Mouse (Mus musculus) CD4-positive, CD25-positive, alpha-beta regulatory T cell, adult 2 months (primary cell): ENCODE data around the gene Fam71e1.

ENCODE experiments used
- DNase-seq: peaks from one replicate; pipeline ENCODE4 v3.0.0-alpha.2; 2012; ENCODE audit warnings: low read depth, low spot score

The Fam71e1 gene

GRCm38 (mm10) chr7:44470696-44471612 is 25.4 kb upstream of the Fam71e1 start:
- DNase-seq: no peak

- DNase-seq: no peak
Observed at GRCm38 (mm10) chr7:44471880-44472557, 24.4 kb upstream of the Fam71e1 start.

- no peak for DNase-seq
Observed at GRCm38 (mm10) chr7:44472558-44472885, 23.9 kb upstream of the Fam71e1 start.

GRCm38 (mm10) chr7:44472961-44473646 is 23.3 kb upstream of the Fam71e1 start:
- DNase-seq: no peak

- no peak for DNase-seq
Observed at GRCm38 (mm10) chr7:44474419-44474818, 22.0 kb upstream of the Fam71e1 start.

GRCm38 (mm10) chr7:44475046-44475614 is 21.3 kb upstream of the Fam71e1 start:
- DNase-seq: no peak

- DNase-seq: no peak
Observed at GRCm38 (mm10) chr7:44482836-44483435, 13.4 kb upstream of the Fam71e1 start.

- no peak for DNase-seq
Observed at GRCm38 (mm10) chr7:44484109-44484508, 12.3 kb upstream of the Fam71e1 start.

GRCm38 (mm10) chr7:44484841-44485571 is 11.4 kb upstream of the Fam71e1 start:
- DNase-seq: peak; percentile 89

- DNase-seq: no peak
Observed at GRCm38 (mm10) chr7:44485572-44486195, 10.7 kb upstream of the Fam71e1 start.

GRCm38 (mm10) chr7:44486927-44487575 is 9.3 kb upstream of the Fam71e1 start:
- no peak for DNase-seq

- no peak for DNase-seq
Observed at GRCm38 (mm10) chr7:44487936-44488335, 8.4 kb upstream of the Fam71e1 start.

- DNase-seq: no peak
Observed at GRCm38 (mm10) chr7:44488545-44488944, 7.8 kb upstream of the Fam71e1 start.

GRCm38 (mm10) chr7:44490281-44490680 is 6.1 kb upstream of the Fam71e1 start:
- no peak for DNase-seq

- no peak for DNase-seq
Observed at GRCm38 (mm10) chr7:44491391-44491790, 5.0 kb upstream of the Fam71e1 start.

- DNase-seq: no peak
Observed at GRCm38 (mm10) chr7:44492166-44492826, 4.1 kb upstream of the Fam71e1 start.

GRCm38 (mm10) chr7:44494681-44495080 is 1.7 kb upstream of the Fam71e1 start:
- DNase-seq: no peak

- no peak for DNase-seq
Observed at GRCm38 (mm10) chr7:44495086-44495485, 1.3 kb upstream of the Fam71e1 start.

- DNase-seq: no peak
Observed at GRCm38 (mm10) chr7:44496771-44497109, 359 bp downstream of the Fam71e1 start.
